Mouse (Mus musculus): ENCODE data around the gene Fignl2. TPM values are rescaled to one million over a fixed set of nuclear protein-coding genes. Genes with fewer than 3 reads are reported as not detected.

Fignl2 gene
- total RNA-seq (2023) = not detected

GRCm38 (mm10) chr15:101077813-101078730 is at the start of gene Fignl2:
Gene Fignl2, minus strand, starts transcription at chr15:101078567.

GRCm38 (mm10) chr15:101115511-101116110 is 37.2 kb upstream of the Fignl2 start, which contains the start of gene Ankrd33:
Gene Ankrd33, plus strand, starts transcription at chr15:101115755.

GRCm38 (mm10) chr15:101047194-101047555 is 31.2 kb downstream of the Fignl2 start, which contains the start of gene Gm47841:
Gene Gm47841, minus strand, starts transcription at chr15:101047397.

Other genes starting within 250 kb of the Fignl2 start
- gene Scn8a, start 208.7 kb downstream of the Fignl2 start, total RNA-seq (2023) = under 1 TPM in 1 of 2 experiments, not detected in 1; 0.12 TPM
- gene Gm47841, start 31.2 kb downstream of the Fignl2 start, total RNA-seq (2023) = not detected
- not detected for gene Ankrd33, start 37.2 kb upstream of the Fignl2 start, total RNA-seq (2023)
- 10 to 100 TPM; 14.5 to 18.4 TPM for gene Acvrl1, start 50.0 kb upstream of the Fignl2 start, total RNA-seq (2023)
- gene Acvr1b, start 95.5 kb upstream of the Fignl2 start, total RNA-seq (2023) = 10 to 100 TPM; 35.1 TPM
- gene Grasp, start 145.6 kb upstream of the Fignl2 start, total RNA-seq (2023) = 1 to 10 TPM; 5.5 to 5.7 TPM
- 10 to 100 TPM; 69.2 to 71.1 TPM for gene Nr4a1, start 175.7 kb upstream of the Fignl2 start, total RNA-seq (2023)
- gene Atg101, start 205.7 kb upstream of the Fignl2 start, total RNA-seq (2023) = 10 to 100 TPM; 54.3 to 69.0 TPM
- 1 to 10 TPM in 1 of 2 experiments, under 1 TPM in 1; 0.50 to 1.1 TPM for gene 6030408B16Rik, start 214.6 kb upstream of the Fignl2 start, total RNA-seq (2023)

All from T-cell, adult 66 days (primary cell).